Mouse (Mus musculus) left cerebral cortex, adult 8-10 months (tissue): Measurements from ENCODE around the gene Atpaf2. TPM values are rescaled to one million over a fixed set of nuclear protein-coding genes. Genes with fewer than 3 reads are reported as not detected.

Experiments
- total RNA-seq, 4 experiments: library from RNA; stranded (reverse); gene quantifications; 2 replicates each; pipeline ENCODE4 v1.2.4; 2022

Atpaf2 gene
- total RNA-seq, 4 experiments from 2014 or later: 27.7 to 34.3 (median 30.8) TPM

Other genes with a start within 250 kb of the Atpaf2 start
- 100 to 1,000 TPM in 2 of 4 experiments, 10 to 100 TPM in 2; 85.8 to 103 (median 100) TPM for gene Srebf1, start 195.9 kb downstream of the Atpaf2 start, total RNA-seq
- gene Tom1l2, start 65.6 kb downstream of the Atpaf2 start, total RNA-seq: 100 to 1,000 TPM; 205 to 222 (median 215) TPM
- 10 to 100 TPM in 1 of 4 experiments, 1 to 10 TPM in 3; 8.6 to 12.8 (median 9.3) TPM for gene Drc3, start 65.1 kb downstream of the Atpaf2 start, total RNA-seq
- gene Gid4, start 1.3 kb downstream of the Atpaf2 start, total RNA-seq: 10 to 100 TPM; 45.6 to 53.8 (median 50.3) TPM
- 10 to 100 TPM; 66.9 to 74.1 (median 69.2) TPM for gene Drg2, start 36.1 kb upstream of the Atpaf2 start, total RNA-seq
- under 1 TPM; 0.06 to 0.21 (median 0.18) TPM for gene Myo15, start 50.9 kb upstream of the Atpaf2 start, total RNA-seq
- gene Alkbh5, start 117.9 kb upstream of the Atpaf2 start, total RNA-seq: 10 to 100 TPM; 52.7 to 58.2 (median 54.9) TPM